Mouse (Mus musculus) kidney, embryonic 14.5 days (tissue): ENCODE results near the gene Specc1. TPM values are rescaled to one million over a fixed set of nuclear protein-coding genes. Genes with fewer than 3 reads are reported as not detected.

Source experiments
- ATAC-seq: fragments of 200-750 bp; cut with Nextera tagmentation; 2 replicates; pipeline ENCODE4 v1.8.0; 2017; ENCODE audit warnings: moderate number of reproducible peaks, mild to moderate bottlenecking, moderate TSS enrichment, moderate library complexity; ENCODE audit not compliant: low FRiP score, low TSS enrichment
- H3K27ac ChIP-seq: fragments of 300-500 bp; sonication (generic); 2 replicates; pipeline ENCODE4 v1.5.1; 2014; ENCODE audit warnings: low read depth, mild to moderate bottlenecking, low read length, moderate library complexity, mixed read lengths
- H3K27me3 ChIP-seq: fragments of 300-500 bp; sonication (generic); 2 replicates; pipeline ENCODE4 v1.6.1; 2014; ENCODE audit warnings: mild to moderate bottlenecking, low read length; ENCODE audit not compliant: control insufficient read depth, insufficient read depth
- H3K36me3 ChIP-seq: fragments of 300-500 bp; sonication (generic); 2 replicates; pipeline ENCODE4 v1.6.1; 2014; ENCODE audit warnings: low read length, mixed read lengths; ENCODE audit not compliant: control insufficient read depth, insufficient read depth
- H3K4me1 ChIP-seq: fragments of 300-500 bp; sonication (generic); 2 replicates; pipeline ENCODE4 v1.6.1; 2014; ENCODE audit warnings: low read length, mixed read lengths; ENCODE audit not compliant: control insufficient read depth, insufficient read depth
- H3K4me2 ChIP-seq: fragments of 300-500 bp; sonication (generic); replicated peaks from 2 replicates; pipeline ENCODE4 v1.6.1; 2014; ENCODE audit warnings: low read depth, mild to moderate bottlenecking, low read length
- H3K4me3 ChIP-seq: fragments of 300-500 bp; sonication (generic); 2 replicates; pipeline ENCODE4 v1.5.1; 2014; ENCODE audit warnings: mild to moderate bottlenecking, low read length
- H3K9ac ChIP-seq: fragments of 300-500 bp; sonication (generic); 2 replicates; pipeline ENCODE4 v1.6.1; 2014; ENCODE audit warnings: low read depth, mild to moderate bottlenecking, low read length, moderate library complexity
- H3K9me3 ChIP-seq: fragments of 300-500 bp; sonication (generic); 2 replicates; pipeline ENCODE4 v1.6.1; 2016; ENCODE audit warnings: low read length; ENCODE audit not compliant: control insufficient read depth
- WGBS: fragments of 180-500 bp; shearing (Covaris S2); extraction: QIAGEN DNeasy Blood & Tissue Kit; methylation state at CpG from one replicate; pipeline ENCODE4 v1.1.7; 2014; 5-methylcytosine and 5-hydroxymethylcytosine counted together
- polyA plus RNA-seq: library from polyadenylated mRNA; unstranded; fragments of >200 nt; fragmentation: Nextera tagmentation; extraction: Ambion mirVana; gene quantifications from 2 replicates; pipeline ENCODE4 v1.2.1, GENCODE M21; 2014

Gene Specc1
- polyA plus RNA-seq, 1 experiment from 2014 or later, result 13.6 TPM

DNA sequence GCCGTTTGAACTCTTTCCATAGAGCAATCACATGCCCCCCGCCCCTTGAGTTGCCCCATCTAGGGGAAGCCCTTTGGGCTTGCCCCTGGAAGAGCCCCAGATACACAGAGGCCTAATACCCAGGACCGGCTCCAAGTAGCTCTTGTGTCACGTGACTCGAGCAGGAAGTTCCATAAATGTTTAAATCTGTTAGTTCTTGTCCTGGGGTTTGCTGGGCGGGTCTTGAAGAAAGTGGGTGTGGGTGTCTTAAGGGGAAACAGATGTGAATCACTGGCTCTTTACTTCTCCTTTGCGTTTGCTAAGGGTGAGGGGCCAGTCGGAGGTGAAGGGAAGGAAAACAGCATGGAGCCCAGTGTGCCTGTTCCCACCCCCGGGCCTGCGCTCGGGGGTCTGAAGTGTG lies 294.5 kb downstream of the Specc1 start:
- no peak for ATAC-seq

DNA sequence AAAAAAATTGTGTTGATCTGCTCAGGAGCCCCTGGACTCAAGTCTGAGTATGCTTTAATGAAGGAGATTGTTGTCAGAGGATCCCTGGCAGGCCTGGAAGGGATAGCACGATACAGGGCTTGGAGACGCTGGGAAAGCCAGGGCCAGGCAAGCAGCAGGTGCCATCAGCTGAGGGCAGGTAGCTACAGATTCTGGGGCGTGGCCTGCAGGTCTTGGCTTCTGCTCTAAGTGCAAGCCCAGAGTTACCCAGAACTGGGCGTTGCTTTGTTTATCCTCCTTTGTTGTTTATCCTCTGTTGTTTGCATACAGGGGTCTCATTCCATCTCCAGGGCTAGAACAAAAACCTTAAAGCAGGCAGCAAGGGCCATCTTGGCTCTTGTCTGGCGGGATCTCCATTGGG lies 296.8 kb downstream of the Specc1 start:
- 80% methylated on average over 5 of the region's 5 CpGs for WGBS
- H3K4me1 ChIP-seq, result peaks cover 3% of the 10 kb centered on the region; the same call in 1 of the 2 replicates
- no peak overlapping the region for H3K4me2 ChIP-seq
- H3K9ac ChIP-seq, result no peak overlapping the region
- peaks cover 20% of the 10 kb centered on the region for H3K27me3 ChIP-seq
- no peak for ATAC-seq
- no peak overlapping the region for H3K27ac ChIP-seq
- no peaks in the 10 kb centered on the region for H3K9me3 ChIP-seq
- no peaks in the 10 kb centered on the region for H3K36me3 ChIP-seq
- H3K4me3 ChIP-seq, result no peak overlapping the region

More for the DNA sequence above, 294.5 kb downstream of the Specc1 start:
- Histone ChIP-seq H3K9me3 (no peaks in the 10 kb centered on the region), H3K9ac (no peak overlapping the region), H3K4me1 (peaks cover 3% of the 10 kb centered on the region; the same call in 1 of the 2 replicates), H3K27ac (no peak overlapping the region), H3K27me3 (peaks cover 22% of the 10 kb centered on the region), H3K36me3 (no peaks in the 10 kb centered on the region), H3K4me2 (no peak overlapping the region), H3K4me3 (no peak overlapping the region)
- 54% methylated on average over 11 of the region's 11 CpGs for WGBS

DNA sequence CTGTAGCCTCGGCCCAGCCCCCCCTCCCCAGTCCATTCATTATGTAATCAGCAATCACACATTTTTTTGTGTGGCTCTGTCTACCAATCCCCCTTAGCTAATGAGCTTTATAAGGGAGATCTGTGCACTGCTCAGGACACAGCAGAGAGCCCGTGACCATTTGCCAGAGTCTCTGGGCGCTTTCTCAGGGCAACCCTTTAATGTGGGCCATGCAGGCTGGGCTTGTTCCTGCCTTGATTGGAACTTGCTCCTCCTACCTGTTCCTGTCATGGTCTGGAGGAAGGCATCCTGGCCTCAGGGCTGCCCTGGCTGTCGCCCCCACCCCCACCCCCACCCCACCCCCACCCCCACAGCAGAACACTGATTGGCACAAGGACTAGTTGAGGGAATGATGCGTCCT lies 302.7 kb downstream of the Specc1 start:
- H3K4me2 ChIP-seq, result no peak overlapping the region
- H3K36me3 ChIP-seq, result no peaks in the 10 kb centered on the region
- no peaks in the 10 kb centered on the region for H3K9me3 ChIP-seq
- no peak overlapping the region for H3K9ac ChIP-seq
- H3K27me3 ChIP-seq, result no peaks in the 10 kb centered on the region
- WGBS, result 36% methylated on average over 5 of the region's 5 CpGs
- no peak overlapping the region for H3K27ac ChIP-seq
- ATAC-seq, result 0 out of 2 replicates have a peak, but pooled peaks have one; percentile 48
- no peak overlapping the region for H3K4me3 ChIP-seq
- H3K4me1 ChIP-seq, result 0 out of 2 replicates have a peak, but pooled peaks cover 5% of the 10 kb centered on the region

DNA sequence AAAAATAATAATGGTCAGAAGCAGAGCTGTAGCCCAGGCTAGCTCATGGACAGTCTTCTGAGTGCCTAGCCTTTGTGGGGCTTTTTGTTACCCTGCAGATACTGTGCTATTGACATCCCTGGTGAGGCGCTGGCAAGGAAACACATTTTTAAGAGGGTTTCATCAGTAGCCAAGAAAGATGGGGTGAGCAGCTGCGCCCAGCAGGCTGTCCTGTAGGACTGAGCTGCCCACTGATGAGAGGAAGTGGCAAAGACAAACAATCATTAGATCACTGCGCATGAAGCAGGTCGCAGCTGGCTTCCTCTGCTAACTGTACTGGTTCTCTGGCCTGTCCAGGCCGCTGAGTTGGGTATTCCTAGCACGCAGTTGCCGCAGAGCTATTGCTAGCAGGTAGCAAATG lies 307.0 kb downstream of the Specc1 start:
- H3K27me3 ChIP-seq, result no peaks in the 10 kb centered on the region
- 75% methylated on average over 7 of the region's 7 CpGs for WGBS

DNA sequence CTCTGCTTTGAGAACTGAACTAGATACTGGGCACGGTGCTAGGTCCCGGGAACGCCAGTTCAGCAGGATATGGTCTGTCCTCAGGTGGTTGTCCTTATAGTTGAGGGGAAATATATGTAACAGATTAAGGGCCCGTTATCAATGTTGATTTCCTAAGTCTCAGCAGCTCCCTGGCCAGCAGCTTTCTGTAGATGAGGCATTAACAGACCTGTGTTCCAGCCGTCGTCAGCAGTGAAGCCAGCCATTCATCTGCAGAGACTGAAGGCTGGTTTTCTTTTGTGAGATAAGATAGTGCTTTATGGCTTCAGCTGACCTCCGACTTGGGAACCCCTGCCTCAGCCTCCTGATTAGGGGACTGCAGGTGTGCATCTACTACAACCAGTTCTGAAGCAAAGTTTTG lies 307.5 kb downstream of the Specc1 start:
- Histone ChIP-seq H3K36me3 (no peaks in the 10 kb centered on the region), H3K4me3 (no peak overlapping the region), H3K4me2 (no peak overlapping the region), H3K27ac (no peak overlapping the region), H3K9ac (no peak overlapping the region), H3K27me3 (no peaks in the 10 kb centered on the region), H3K9me3 (no peaks in the 10 kb centered on the region), H3K4me1 (0 out of 2 replicates have a peak, but pooled peaks cover 5% of the 10 kb centered on the region)
- 75% methylated on average over 7 of the region's 7 CpGs for WGBS
- ATAC-seq, result no peak

More for the DNA sequence above, 307.0 kb downstream of the Specc1 start:
- Histone ChIP-seq H3K4me3 (no peak overlapping the region), H3K9ac (no peak overlapping the region), H3K9me3 (no peaks in the 10 kb centered on the region), H3K4me2 (no peak overlapping the region), H3K36me3 (no peaks in the 10 kb centered on the region), H3K27ac (no peak overlapping the region), H3K4me1 (0 out of 2 replicates have a peak, but pooled peaks cover 5% of the 10 kb centered on the region)
- no peak for ATAC-seq

DNA sequence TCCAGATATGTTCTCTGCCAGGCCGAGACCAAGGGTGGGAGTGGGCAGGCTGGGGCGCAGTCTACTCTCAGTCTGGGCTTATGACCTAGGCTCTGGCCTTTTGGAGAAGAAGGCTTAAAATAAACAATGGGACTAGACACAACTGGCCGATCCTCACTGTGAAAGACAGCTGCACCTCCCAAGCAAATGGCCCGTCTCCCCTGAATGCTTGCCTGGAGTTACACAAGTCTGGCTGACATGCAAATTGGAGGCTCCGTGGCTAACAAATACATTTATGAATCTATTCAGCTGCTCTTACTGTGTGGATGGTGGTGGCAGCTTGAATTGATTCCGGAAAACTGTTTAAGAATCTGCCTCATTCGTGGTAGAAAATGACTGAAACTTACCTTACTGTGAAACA lies 309.1 kb downstream of the Specc1 start:
- H3K27ac ChIP-seq, result no peak overlapping the region
- 74% methylated on average over 7 of the region's 7 CpGs for WGBS
- H3K9ac ChIP-seq, result no peak overlapping the region
- no peak overlapping the region for H3K4me2 ChIP-seq
- H3K36me3 ChIP-seq, result no peaks in the 10 kb centered on the region
- H3K9me3 ChIP-seq, result no peaks in the 10 kb centered on the region
- peaks cover 3% of the 10 kb centered on the region; the same call in 1 of the 2 replicates for H3K4me1 ChIP-seq
- no peaks in the 10 kb centered on the region for H3K27me3 ChIP-seq
- ATAC-seq, result no peak
- no peak overlapping the region for H3K4me3 ChIP-seq

DNA sequence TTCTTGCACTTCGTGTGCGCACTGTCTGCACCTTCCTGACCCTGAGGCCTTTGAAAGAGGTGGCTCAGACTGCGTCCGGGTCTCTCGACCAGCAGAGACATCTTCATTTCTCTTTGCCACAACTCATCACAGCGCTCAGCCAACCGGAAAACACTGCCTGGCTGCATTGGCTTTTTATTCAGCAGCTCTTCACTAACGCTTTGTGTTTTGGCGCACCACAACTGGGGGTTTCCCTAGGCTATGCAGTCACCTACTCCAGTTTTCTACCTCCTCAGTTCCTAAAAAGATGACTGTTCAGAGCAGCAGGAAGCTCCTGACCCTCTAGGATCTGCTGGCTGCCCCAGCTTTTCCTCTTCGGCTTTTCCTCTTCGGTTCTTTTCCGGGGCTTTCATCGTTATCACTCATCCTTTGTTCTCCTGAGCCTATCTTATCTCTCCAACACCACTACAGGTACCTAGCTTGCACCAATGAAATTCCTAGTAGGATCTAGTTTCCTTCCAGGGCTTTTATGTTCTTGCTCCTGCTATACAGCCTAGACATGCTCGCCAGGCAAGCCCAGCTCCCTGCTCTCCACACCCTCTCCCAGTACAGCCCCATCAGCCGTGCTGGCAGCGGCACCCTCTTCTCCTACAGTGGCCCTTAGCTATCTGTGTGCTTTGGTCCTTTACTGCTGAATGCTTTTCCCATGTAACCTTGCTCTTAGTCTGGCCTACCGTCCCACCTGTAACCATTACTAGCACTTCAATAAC lies 310.1 kb downstream of the Specc1 start:
- Histone ChIP-seq H3K4me3 (no peak overlapping the region), H3K36me3 (no peaks in the 10 kb centered on the region), H3K27ac (no peak overlapping the region), H3K9ac (no peak overlapping the region), H3K4me1 (peaks cover 3% of the 10 kb centered on the region; the same call in 1 of the 2 replicates), H3K4me2 (no peak overlapping the region), H3K9me3 (no peaks in the 10 kb centered on the region), H3K27me3 (no peaks in the 10 kb centered on the region)
- WGBS, result 62% methylated on average over 17 of the region's 17 CpGs
- no peak for ATAC-seq

DNA sequence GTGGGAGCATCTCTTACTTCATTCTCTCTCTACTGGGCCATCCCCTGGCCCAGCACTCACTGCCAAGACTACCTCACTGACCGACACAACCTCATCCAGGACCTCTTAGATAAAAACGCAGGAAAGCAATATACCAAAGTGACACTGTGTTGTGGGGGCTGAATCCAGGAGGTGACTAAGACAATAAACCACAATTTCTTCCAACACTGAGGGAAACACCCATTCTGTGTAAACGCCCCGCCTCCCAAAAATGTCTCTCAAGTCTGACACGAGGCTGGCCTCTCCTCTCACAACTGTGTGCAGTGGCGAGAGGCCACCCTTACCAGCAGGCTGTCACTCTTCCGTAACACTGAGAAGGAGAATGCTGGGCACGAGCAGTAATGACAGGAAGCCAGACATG lies 311.8 kb downstream of the Specc1 start:
- H3K4me2 ChIP-seq, result no peak overlapping the region
- no peaks in the 10 kb centered on the region for H3K27me3 ChIP-seq
- no peak for ATAC-seq
- no peak overlapping the region for H3K9ac ChIP-seq
- H3K9me3 ChIP-seq, result no peaks in the 10 kb centered on the region
- H3K4me3 ChIP-seq, result no peak overlapping the region
- no peak overlapping the region for H3K27ac ChIP-seq
- no peaks in the 10 kb centered on the region for H3K36me3 ChIP-seq
- WGBS, result 50% methylated on average over 8 of the region's 8 CpGs
- H3K4me1 ChIP-seq, result peaks cover 3% of the 10 kb centered on the region; the same call in 1 of the 2 replicates

DNA sequence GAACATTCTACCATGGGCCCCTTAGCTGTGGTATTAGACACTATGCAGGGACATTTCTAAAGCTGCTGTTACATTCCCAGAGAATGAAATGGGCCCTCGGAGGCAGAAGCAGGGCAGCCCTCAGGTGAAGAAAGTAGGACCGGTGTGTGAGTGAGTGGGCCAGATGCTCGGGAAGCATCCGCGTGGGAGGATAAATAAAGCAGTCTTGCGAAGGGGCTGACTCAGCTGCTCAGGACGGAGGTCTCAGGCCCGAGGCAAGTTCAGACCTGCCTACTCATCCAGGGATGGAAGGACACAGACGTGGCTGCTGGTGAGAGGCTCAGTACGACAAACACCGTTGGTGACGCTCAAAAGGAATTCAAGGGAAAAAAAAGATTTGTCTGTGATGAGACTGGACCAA lies 312.5 kb downstream of the Specc1 start:
- Histone ChIP-seq H3K4me3 (no peak overlapping the region), H3K4me1 (peaks cover 3% of the 10 kb centered on the region; the same call in 1 of the 2 replicates), H3K27ac (no peak overlapping the region), H3K27me3 (no peaks in the 10 kb centered on the region), H3K9ac (no peak overlapping the region), H3K4me2 (no peak overlapping the region), H3K9me3 (no peaks in the 10 kb centered on the region), H3K36me3 (no peaks in the 10 kb centered on the region; the same call in 1 of the 2 replicates)
- 51% methylated on average over 12 of the region's 12 CpGs for WGBS
- no peak for ATAC-seq
